Mouse (Mus musculus): ENCODE measurements around the gene Stat3. TPM values are rescaled to one million over a fixed set of nuclear protein-coding genes. Genes with fewer than 3 reads are reported as not detected.

Gene Stat3
- total and polyA plus RNA-seq, 3 experiments = 35.9 to 69.2 (median 51.1) TPM

GRCm38 (mm10) chr11:100974381-100974970 is 35.1 kb upstream of the Stat3 start (continued):
- TF ChIP-seq MAX (IDR thresholded peaks at IDR 0.05; ENCODE audit: low read length) = 0 out of 2 replicates have a peak, but pooled peaks have one; percentile 36
- no peak for TF ChIP-seq USF1 (IDR thresholded peaks at IDR 0.05; ENCODE audit: low read depth, low read length)
- TF ChIP-seq MAZ (IDR thresholded peaks at IDR 0.05; ENCODE audit: low read depth, low read length) = peak; percentile 79; the same call in 1 of the 2 replicates
- no peak for TF ChIP-seq RAD21 (IDR thresholded peaks at IDR 0.05; ENCODE audit: low read depth, low read length)
- peak; percentile 80; the same call in 1 of the 2 replicates for TF ChIP-seq MAFK (IDR thresholded peaks at IDR 0.05; ENCODE audit: insufficient replicate concordance, low read length)
- no peak for TF ChIP-seq ZKSCAN1 (IDR thresholded peaks at IDR 0.05; ENCODE audit: borderline replicate concordance, low read depth, low read length)
- peak; percentile 44 for TF ChIP-seq MXI1 (IDR thresholded peaks at IDR 0.05; ENCODE audit: low read depth, low read length)

- H3K4me2 ChIP-seq (ENCODE audit: insufficient read depth, low read depth, poor library complexity, severe bottlenecking) = no peak overlapping the region
- in situ Hi-C loops (cut with MboI; ENCODE audit: low pct_ligation_motif_present, low pct_unique_long_range_greater_than_20kb, low sequenced_read_pairs) (no loop called here), dilution Hi-C loops (cut with MboI; ENCODE audit: extremely low pct_ligation_motif_present, extremely low pct_unique_long_range_greater_than_20kb, low sequenced_read_pairs) (no loop called here)
- peaks cover 10% of the 10 kb centered on the region for H3K9me3 ChIP-seq (replicated peaks; ENCODE audit: low read length)
- H3K9ac ChIP-seq (ENCODE audit: insufficient read depth, low read depth) = no peak overlapping the region
- no peak overlapping the region for H3K27ac ChIP-seq (ENCODE audit: insufficient read depth, low read depth)
- no peak for DNase-seq (ENCODE audit: extremely low read depth)
- H3K27me3 ChIP-seq (replicated peaks) = peaks cover 2% of the 10 kb centered on the region
- H3K4me3 ChIP-seq (replicated peaks in 1 of 3; ENCODE audit: low read depth in 2 of 3, low read length in 2 of 3, poor library complexity in 1 of 3) = no peak overlapping the region
- no peaks in the 10 kb centered on the region for H3K36me3 ChIP-seq (replicated peaks in 1 of 2; ENCODE audit: control insufficient read depth in 1 of 2, insufficient read depth in 1 of 2, low read length in 1 of 2)
- no peaks in the 10 kb centered on the region for H3K79me2 ChIP-seq (replicated peaks; ENCODE audit: control insufficient read depth, extremely low read depth, insufficient read depth, poor library complexity, severe bottlenecking)
- peaks cover 6 to 15% of the 10 kb centered on the region in 2 experiments for H3K4me1 ChIP-seq (ENCODE audit: control insufficient read depth in 1 of 2, insufficient read depth in 2 of 2)
- no peak for TF ChIP-seq USF1 (IDR thresholded peaks at IDR 0.05; ENCODE audit: low read depth, low read length)
- TF ChIP-seq MXI1 (IDR thresholded peaks at IDR 0.05; ENCODE audit: low read depth, low read length) = no peak
- no peak for TF ChIP-seq JUND (conservative IDR thresholded peaks at IDR 0.05; ENCODE audit: low read depth, low read length)
- no peak for TF ChIP-seq IRF4 (IDR thresholded peaks at IDR 0.05; ENCODE audit: low read depth, low read length)
- no peak for TF ChIP-seq UBTF (IDR thresholded peaks at IDR 0.05; ENCODE audit: low read depth, low read length)
- no peak for TF ChIP-seq PAX5 (IDR thresholded peaks at IDR 0.05; ENCODE audit: low read length)
- no peak for TF ChIP-seq POLR2AphosphoS2 (IDR thresholded peaks at IDR 0.05; ENCODE audit: low read depth, low read length)
- no peak for TF ChIP-seq TBP (conservative IDR thresholded peaks at IDR 0.05; ENCODE audit: low read depth, low read length)
- no peak for TF ChIP-seq POLR2A (IDR thresholded peaks at IDR 0.05; ENCODE audit: low read depth, low read length)
- TF ChIP-seq MYC (IDR thresholded peaks at IDR 0.05; ENCODE audit: low read depth, low read length) = no peak
- no peak for TF ChIP-seq EP300 (IDR thresholded peaks at IDR 0.05; ENCODE audit: low read length)
- no peak for TF ChIP-seq TCF12 (IDR thresholded peaks at IDR 0.05; ENCODE audit: low read depth, low read length)
- no peak for TF ChIP-seq CTCF (conservative IDR thresholded peaks at IDR 0.05 in 1 of 2, IDR thresholded peaks at IDR 0.05 in 1 of 2; ENCODE audit: low read depth in 2 of 2, low read length in 2 of 2)
- no peak for TF ChIP-seq SMC3 (IDR thresholded peaks at IDR 0.05; ENCODE audit: low read depth, low read length)
- TF ChIP-seq ZMIZ1 (IDR thresholded peaks at IDR 0.05; ENCODE audit: low read depth, low read length) = no peak
- no peak for TF ChIP-seq ZC3H11A (IDR thresholded peaks at IDR 0.05; ENCODE audit: low read depth, low read length)
- TF ChIP-seq KAT2A (IDR thresholded peaks at IDR 0.05; ENCODE audit: insufficient replicate concordance, low read length) = no peak
These were observed 33.9 kb upstream of the Stat3 start for GRCm38 (mm10) chr11:100973245-100973644.

Measured in CH12.LX (cell line).